Mouse (Mus musculus): ENCODE data around the gene St6gal1. TPM values are rescaled to one million over a fixed set of nuclear protein-coding genes. Genes with fewer than 3 reads are reported as not detected.

St6gal1 gene
- polyA plus RNA-seq, 1 experiment from 2014 or later, result 32.5 TPM

DNA sequence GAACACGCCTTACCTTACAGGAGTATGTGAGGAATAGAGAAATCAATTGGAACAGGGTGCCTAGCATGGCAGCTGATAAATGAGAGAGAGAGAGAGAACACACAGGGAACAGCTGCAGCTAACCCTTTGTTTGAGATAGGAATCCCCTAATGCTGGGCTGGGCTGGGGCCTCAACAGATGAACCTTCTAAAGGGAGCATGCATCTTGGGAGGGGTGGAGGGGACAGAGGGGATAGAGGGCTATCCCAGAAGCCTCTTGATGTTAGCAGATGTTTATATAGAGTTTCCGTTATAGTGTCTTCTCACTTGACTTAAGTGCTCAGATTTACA lies 26.9 kb downstream of the St6gal1 start:
- 68% methylated on average over 2 of the region's 2 CpGs for WGBS
- H3K27me3 ChIP-seq (ENCODE audit: control insufficient read depth, insufficient read depth, low read length), result no peaks in the 10 kb centered on the region
- H3K9me3 ChIP-seq (ENCODE audit: control insufficient read depth, low read length), result no peaks in the 10 kb centered on the region
- no peaks in the 10 kb centered on the region; the same call in 1 of the 2 replicates for H3K36me3 ChIP-seq (ENCODE audit: control insufficient read depth, insufficient read depth, low read length)
- 0 out of 2 replicates have a peak overlapping the region, but pooled peaks have one; percentile 1 for H3K27ac ChIP-seq (ENCODE audit: low read depth, low read length)
- peaks cover 33% of the 10 kb centered on the region for H3K4me1 ChIP-seq (ENCODE audit: control insufficient read depth, insufficient read depth, low read length)
- no peak overlapping the region for H3K4me3 ChIP-seq (ENCODE audit: low read length)
- no peak for ATAC-seq (ENCODE audit: low FRiP score, low TSS enrichment)
- 0 out of 2 replicates have a peak overlapping the region, but pooled peaks have one; percentile 12 for H3K9ac ChIP-seq (ENCODE audit: low read depth, low read length)
- no peak overlapping the region for H3K4me2 ChIP-seq (replicated peaks; ENCODE audit: low read depth, low read length)

DNA sequence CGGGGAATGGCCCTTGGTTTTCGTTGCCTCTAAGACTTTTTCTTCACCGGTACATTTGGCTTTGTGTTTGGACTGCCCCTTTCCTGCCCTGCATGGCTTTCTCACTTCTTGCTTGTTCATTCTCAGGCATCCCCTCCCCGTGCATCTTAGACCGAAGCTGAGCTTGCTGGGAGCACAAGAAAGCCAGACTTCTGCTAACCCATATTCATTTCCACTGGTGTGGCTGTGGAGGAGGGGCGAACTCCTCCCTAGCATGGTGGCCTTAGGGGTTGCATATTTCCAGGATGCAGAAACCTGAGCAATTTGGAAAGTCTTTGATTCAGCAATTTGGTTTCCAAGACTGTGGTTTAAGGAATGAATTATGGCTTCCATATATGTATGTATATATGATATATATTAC lies 29.1 kb downstream of the St6gal1 start:
- Histone ChIP-seq H3K36me3 (ENCODE audit: control insufficient read depth, insufficient read depth, low read length) (no peaks in the 10 kb centered on the region), H3K9me3 (ENCODE audit: control insufficient read depth, low read length) (no peaks in the 10 kb centered on the region), H3K9ac (ENCODE audit: low read depth, low read length) (no peak overlapping the region), H3K27me3 (ENCODE audit: control insufficient read depth, insufficient read depth, low read length) (no peaks in the 10 kb centered on the region), H3K4me3 (ENCODE audit: low read length) (no peak overlapping the region), H3K4me1 (ENCODE audit: control insufficient read depth, insufficient read depth, low read length) (peaks cover 41% of the 10 kb centered on the region), H3K4me2 (replicated peaks; ENCODE audit: low read depth, low read length) (no peak overlapping the region), H3K27ac (ENCODE audit: low read depth, low read length) (no peak overlapping the region)
- no peak for ATAC-seq (ENCODE audit: low FRiP score, low TSS enrichment)
- 53% methylated on average over 6 of the region's 6 CpGs for WGBS

DNA sequence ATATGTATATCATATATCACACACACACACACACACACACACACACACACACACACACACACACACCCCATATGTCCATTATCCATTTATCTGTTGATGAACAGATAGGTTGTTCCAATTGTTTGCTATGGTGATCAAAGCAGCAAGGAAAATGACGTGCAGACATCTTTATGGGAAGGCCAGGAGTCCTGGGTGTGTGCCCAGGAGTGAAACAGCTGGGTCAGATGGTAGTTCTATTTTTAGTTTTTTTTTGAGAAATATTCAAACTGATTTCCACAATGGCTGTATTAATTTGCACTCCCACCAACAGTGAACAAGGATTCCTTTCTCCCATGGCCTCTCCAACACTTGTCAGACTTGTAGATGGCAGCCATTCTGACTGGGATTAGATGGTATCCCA lies 29.5 kb downstream of the St6gal1 start:
- no peak for ATAC-seq (ENCODE audit: low FRiP score, low TSS enrichment)
- no peak overlapping the region for H3K4me2 ChIP-seq (replicated peaks; ENCODE audit: low read depth, low read length)
- H3K36me3 ChIP-seq (ENCODE audit: control insufficient read depth, insufficient read depth, low read length), result no peaks in the 10 kb centered on the region
- WGBS, result 69% methylated on average over 1 of the region's 1 CpGs
- H3K27me3 ChIP-seq (ENCODE audit: control insufficient read depth, insufficient read depth, low read length), result no peaks in the 10 kb centered on the region
- H3K9ac ChIP-seq (ENCODE audit: low read depth, low read length), result no peak overlapping the region
- no peak overlapping the region for H3K4me3 ChIP-seq (ENCODE audit: low read length)
- H3K27ac ChIP-seq (ENCODE audit: low read depth, low read length), result no peak overlapping the region
- no peaks in the 10 kb centered on the region for H3K9me3 ChIP-seq (ENCODE audit: control insufficient read depth, low read length)
- peaks cover 45% of the 10 kb centered on the region for H3K4me1 ChIP-seq (ENCODE audit: control insufficient read depth, insufficient read depth, low read length)

DNA sequence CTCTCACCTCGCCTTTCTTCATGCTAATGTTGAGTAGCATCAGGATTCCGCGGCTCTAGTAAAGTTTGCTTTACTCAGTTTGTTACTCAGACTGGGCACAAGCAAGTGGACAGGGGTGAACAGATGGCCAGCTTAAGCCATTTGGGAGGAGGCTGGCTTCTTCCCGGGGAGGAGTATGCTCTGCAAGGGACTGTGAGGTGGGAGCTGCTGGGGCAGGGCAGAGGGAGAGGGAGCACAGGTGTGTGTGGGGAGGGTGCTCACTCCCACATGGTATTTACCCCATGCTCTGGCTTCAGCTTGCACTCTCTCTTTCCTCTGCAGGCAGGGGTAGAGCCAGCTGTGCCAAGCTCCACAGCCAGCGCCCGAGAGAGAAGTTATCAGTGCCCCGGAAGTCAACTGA lies 32.1 kb downstream of the St6gal1 start:
- H3K27ac ChIP-seq (ENCODE audit: low read depth, low read length), result 0 out of 2 replicates have a peak overlapping the region, but pooled peaks have one; percentile 19
- peaks cover 28% of the 10 kb centered on the region for H3K4me1 ChIP-seq (ENCODE audit: control insufficient read depth, insufficient read depth, low read length)
- peak; percentile 67; the same call in 1 of the 2 replicates for ATAC-seq (ENCODE audit: low FRiP score, low TSS enrichment)
- no peaks in the 10 kb centered on the region for H3K36me3 ChIP-seq (ENCODE audit: control insufficient read depth, insufficient read depth, low read length)
- no peak overlapping the region for H3K9ac ChIP-seq (ENCODE audit: low read depth, low read length)
- no peak overlapping the region for H3K4me3 ChIP-seq (ENCODE audit: low read length)
- WGBS, result 47% methylated on average over 7 of the region's 7 CpGs
- H3K27me3 ChIP-seq (ENCODE audit: control insufficient read depth, insufficient read depth, low read length), result no peaks in the 10 kb centered on the region
- no peaks in the 10 kb centered on the region for H3K9me3 ChIP-seq (ENCODE audit: control insufficient read depth, low read length)
- H3K4me2 ChIP-seq (replicated peaks; ENCODE audit: low read depth, low read length), result no peak overlapping the region

DNA sequence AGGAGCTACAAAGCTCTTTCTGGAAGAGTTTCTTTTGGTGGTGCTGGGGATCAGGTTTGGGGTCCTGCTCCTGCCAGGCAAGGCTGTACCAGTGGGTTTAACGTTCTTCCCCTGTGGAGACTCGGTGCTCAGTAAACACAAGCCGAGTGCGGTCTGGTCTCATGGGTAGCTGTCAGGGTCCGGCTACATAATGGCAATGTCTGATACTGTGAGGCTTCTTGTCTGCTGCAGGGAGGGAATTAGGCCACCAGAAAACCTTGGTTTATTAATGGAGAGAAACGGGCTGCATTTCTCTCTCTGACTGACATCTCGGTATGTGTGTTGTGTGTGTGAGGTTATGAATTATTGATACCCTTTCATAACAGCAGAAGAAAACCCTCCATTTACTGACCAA lies 33.9 kb downstream of the St6gal1 start:
- Histone ChIP-seq H3K27me3 (ENCODE audit: control insufficient read depth, insufficient read depth, low read length) (no peaks in the 10 kb centered on the region), H3K4me3 (ENCODE audit: low read length) (no peak overlapping the region), H3K9ac (ENCODE audit: low read depth, low read length) (no peak overlapping the region), H3K4me1 (ENCODE audit: control insufficient read depth, insufficient read depth, low read length) (peaks cover 19% of the 10 kb centered on the region), H3K4me2 (replicated peaks; ENCODE audit: low read depth, low read length) (no peak overlapping the region), H3K27ac (ENCODE audit: low read depth, low read length) (no peak overlapping the region), H3K36me3 (ENCODE audit: control insufficient read depth, insufficient read depth, low read length) (no peaks in the 10 kb centered on the region), H3K9me3 (ENCODE audit: control insufficient read depth, low read length) (no peaks in the 10 kb centered on the region)
- no peak for ATAC-seq (ENCODE audit: low FRiP score, low TSS enrichment)
- WGBS, result 38% methylated on average over 7 of the region's 7 CpGs

DNA sequence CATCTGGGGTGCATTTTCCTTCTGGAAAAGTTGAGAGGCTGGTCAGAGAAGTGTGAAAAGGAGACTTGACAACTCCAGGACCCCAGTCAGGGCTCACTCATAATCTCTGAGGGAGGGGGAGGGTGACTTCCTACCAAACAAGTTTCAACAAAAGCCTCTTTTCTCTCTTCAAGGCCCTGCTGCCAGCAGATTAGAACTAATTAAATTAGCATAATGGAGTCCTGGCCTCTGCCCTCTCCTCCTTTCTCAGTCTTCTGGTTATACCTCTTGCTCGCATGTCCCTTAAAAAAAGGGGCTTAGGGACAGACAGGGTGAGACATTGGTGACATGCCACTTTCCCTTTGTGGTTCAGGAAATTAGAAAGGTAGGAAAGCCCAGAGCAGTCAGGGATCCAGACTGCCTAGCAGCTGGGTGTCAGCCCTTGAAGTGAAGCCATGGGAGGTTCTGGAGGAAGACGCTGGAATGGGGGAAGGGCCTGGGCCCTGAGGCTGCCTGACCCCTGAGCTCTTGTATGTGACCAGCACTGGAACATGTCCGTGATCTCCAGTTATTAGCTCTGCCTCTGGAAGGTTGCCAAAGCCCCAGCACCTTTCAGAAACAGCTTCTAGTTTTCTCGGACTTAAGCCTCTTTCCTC lies 34.4 kb downstream of the St6gal1 start:
- H3K4me3 ChIP-seq (ENCODE audit: low read length), result no peak overlapping the region
- H3K9me3 ChIP-seq (ENCODE audit: control insufficient read depth, low read length), result no peaks in the 10 kb centered on the region
- ATAC-seq (ENCODE audit: low FRiP score, low TSS enrichment), result peak; percentile 63; the same call in 1 of the 2 replicates
- H3K27me3 ChIP-seq (ENCODE audit: control insufficient read depth, insufficient read depth, low read length), result no peaks in the 10 kb centered on the region
- WGBS, result 23% methylated on average over 4 of the region's 4 CpGs
- peaks cover 19% of the 10 kb centered on the region for H3K4me1 ChIP-seq (ENCODE audit: control insufficient read depth, insufficient read depth, low read length)
- H3K36me3 ChIP-seq (ENCODE audit: control insufficient read depth, insufficient read depth, low read length), result no peaks in the 10 kb centered on the region
- H3K4me2 ChIP-seq (replicated peaks; ENCODE audit: low read depth, low read length), result no peak overlapping the region
- no peak overlapping the region for H3K9ac ChIP-seq (ENCODE audit: low read depth, low read length)
- H3K27ac ChIP-seq (ENCODE audit: low read depth, low read length), result no peak overlapping the region

DNA sequence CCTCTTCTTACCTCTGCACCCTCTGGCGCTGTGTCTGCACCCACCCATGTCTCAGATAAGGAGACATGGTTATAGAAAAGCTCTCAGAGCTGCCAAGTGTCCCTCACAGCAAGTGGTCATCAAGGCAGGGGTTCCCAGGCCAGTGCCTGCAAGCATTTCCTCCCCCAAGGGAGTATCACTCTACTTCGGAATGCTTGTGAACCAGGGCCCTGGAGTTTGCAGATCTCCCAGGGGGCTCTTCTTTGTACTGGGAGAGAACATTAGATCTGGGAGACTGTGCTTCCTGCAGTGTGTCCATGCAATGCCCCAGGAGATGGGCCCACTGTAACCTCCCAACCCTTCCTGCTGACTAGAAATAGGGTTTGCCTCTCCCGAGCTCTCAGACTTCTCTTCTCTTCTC lies 35.0 kb downstream of the St6gal1 start:
- ATAC-seq (ENCODE audit: low FRiP score, low TSS enrichment), result no peak
- H3K4me3 ChIP-seq (ENCODE audit: low read length), result no peak overlapping the region
- WGBS, result 49% methylated on average over 3 of the region's 3 CpGs
- H3K36me3 ChIP-seq (ENCODE audit: control insufficient read depth, insufficient read depth, low read length), result no peaks in the 10 kb centered on the region
- no peak overlapping the region for H3K4me2 ChIP-seq (replicated peaks; ENCODE audit: low read depth, low read length)
- H3K4me1 ChIP-seq (ENCODE audit: control insufficient read depth, insufficient read depth, low read length), result peaks cover 19% of the 10 kb centered on the region
- no peak overlapping the region for H3K9ac ChIP-seq (ENCODE audit: low read depth, low read length)
- H3K27me3 ChIP-seq (ENCODE audit: control insufficient read depth, insufficient read depth, low read length), result no peaks in the 10 kb centered on the region
- no peaks in the 10 kb centered on the region for H3K9me3 ChIP-seq (ENCODE audit: control insufficient read depth, low read length)
- no peak overlapping the region for H3K27ac ChIP-seq (ENCODE audit: low read depth, low read length)

DNA sequence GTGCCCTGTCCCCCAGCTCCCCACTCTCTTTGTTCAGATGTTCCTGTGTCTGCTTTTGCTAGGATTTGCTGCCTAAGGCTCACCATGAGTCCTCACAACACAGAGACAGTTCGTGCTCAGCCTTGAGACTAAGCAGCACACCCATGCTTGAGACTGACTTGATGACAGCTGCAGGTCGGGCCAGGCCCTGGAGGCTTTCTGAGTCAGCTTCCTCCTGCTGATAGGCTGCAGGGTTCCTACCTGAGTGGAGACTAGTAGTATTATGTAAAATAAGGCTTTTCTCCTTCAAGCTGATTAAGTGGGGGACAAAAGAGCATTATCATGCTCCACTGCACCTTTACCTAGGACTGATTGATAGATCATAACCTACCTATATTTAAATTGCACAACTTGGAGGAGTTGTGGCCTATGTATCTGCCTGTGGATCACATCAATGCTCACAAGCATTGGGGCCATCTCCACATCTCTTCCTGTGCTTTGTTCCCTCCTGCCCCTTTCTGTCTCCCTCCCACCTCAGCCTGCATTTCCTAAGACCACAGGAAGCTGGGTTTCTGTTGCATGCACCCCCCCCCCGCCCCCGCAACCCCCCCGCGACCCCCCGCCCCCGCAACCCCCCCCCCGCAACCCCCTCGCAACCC lies 37.7 kb downstream of the St6gal1 start:
- no peak overlapping the region for H3K4me3 ChIP-seq (ENCODE audit: low read length)
- H3K9ac ChIP-seq (ENCODE audit: low read depth, low read length), result no peak overlapping the region
- no peaks in the 10 kb centered on the region for H3K36me3 ChIP-seq (ENCODE audit: control insufficient read depth, insufficient read depth, low read length)
- H3K4me2 ChIP-seq (replicated peaks; ENCODE audit: low read depth, low read length), result no peak overlapping the region
- H3K27me3 ChIP-seq (ENCODE audit: control insufficient read depth, insufficient read depth, low read length), result no peaks in the 10 kb centered on the region
- peaks cover 22% of the 10 kb centered on the region for H3K4me1 ChIP-seq (ENCODE audit: control insufficient read depth, insufficient read depth, low read length)
- ATAC-seq (ENCODE audit: low FRiP score, low TSS enrichment), result no peak
- 35% methylated on average over 2 of the region's 10 CpGs for WGBS
- H3K27ac ChIP-seq (ENCODE audit: low read depth, low read length), result no peak overlapping the region
- H3K9me3 ChIP-seq (ENCODE audit: control insufficient read depth, low read length), result no peaks in the 10 kb centered on the region

DNA sequence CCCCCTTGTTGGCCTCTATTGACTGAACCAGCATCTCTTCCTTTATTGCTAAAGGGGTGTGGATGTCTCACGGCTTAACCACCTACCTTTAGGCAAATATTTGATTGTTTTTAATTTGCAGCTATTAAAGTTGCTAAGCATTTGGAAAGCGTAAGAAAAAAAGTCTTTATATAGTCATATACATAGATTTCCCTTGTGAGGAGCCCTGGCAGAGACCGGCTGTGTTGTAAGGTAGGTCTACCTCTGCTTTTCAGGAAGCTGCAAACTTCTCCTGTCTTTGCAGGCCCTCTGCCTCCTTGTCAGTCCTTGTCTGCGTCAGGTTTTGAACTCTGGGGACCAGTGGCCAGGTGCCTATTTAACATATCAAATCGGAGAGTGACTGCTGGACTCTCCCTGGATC lies 38.3 kb downstream of the St6gal1 start:
- Histone ChIP-seq H3K9me3 (ENCODE audit: control insufficient read depth, low read length) (no peaks in the 10 kb centered on the region), H3K4me3 (ENCODE audit: low read length) (no peak overlapping the region), H3K36me3 (ENCODE audit: control insufficient read depth, insufficient read depth, low read length) (no peaks in the 10 kb centered on the region), H3K4me2 (replicated peaks; ENCODE audit: low read depth, low read length) (no peak overlapping the region), H3K27ac (ENCODE audit: low read depth, low read length) (no peak overlapping the region), H3K9ac (ENCODE audit: low read depth, low read length) (no peak overlapping the region), H3K27me3 (ENCODE audit: control insufficient read depth, insufficient read depth, low read length) (no peaks in the 10 kb centered on the region), H3K4me1 (ENCODE audit: control insufficient read depth, insufficient read depth, low read length) (peaks cover 19% of the 10 kb centered on the region)
- no peak for ATAC-seq (ENCODE audit: low FRiP score, low TSS enrichment)
- WGBS, result 49% methylated on average over 5 of the region's 5 CpGs
